Mouse (Mus musculus): ENCODE measurements around the gene Gpx2. TPM values are rescaled to one million over a fixed set of nuclear protein-coding genes. Genes with fewer than 3 reads are reported as not detected.
A peak's percentile ranks its signal among the peaks of the same experiment; 100 is the strongest.

Gpx2 gene
- polyA plus RNA-seq, 1 experiment from 2014 or later, result 0.72 TPM

DNA sequence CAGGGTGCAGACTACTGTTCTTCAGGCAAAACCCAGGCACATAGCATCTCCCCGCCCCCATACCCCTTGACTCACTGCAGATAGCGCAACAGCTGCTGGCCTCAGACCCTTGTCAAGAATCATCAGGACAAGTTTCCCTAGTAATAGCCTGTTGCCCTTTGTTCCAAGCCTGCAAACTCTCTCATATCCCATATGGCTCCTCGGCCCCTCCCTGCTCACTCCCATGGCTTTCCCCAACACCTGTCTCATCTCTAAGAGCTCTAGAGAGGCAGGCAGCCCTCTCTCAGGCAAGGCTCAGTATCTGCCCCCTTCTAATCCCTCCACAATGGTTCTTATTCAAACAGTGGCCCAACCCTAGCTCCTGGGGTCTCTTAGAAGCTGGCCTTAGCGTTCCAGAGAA, 25.3 kb upstream of the Gpx2 start:
- Histone ChIP-seq H3K36me3 (no peaks in the 10 kb centered on the region), H3K4me3 (no peak overlapping the region), H3K4me2 (0 out of 2 replicates have a peak overlapping the region, but pooled peaks have one; percentile 98), H3K27ac (replicated peaks) (no peak overlapping the region), H3K27me3 (replicated peaks) (peaks cover 72% of the 10 kb centered on the region), H3K9ac (no peak overlapping the region), H3K9me3 (no peaks in the 10 kb centered on the region), H3K4me1 (peaks cover 22% of the 10 kb centered on the region)
- ATAC-seq (ENCODE audit: extremely low read depth, insufficient number of reproducible peaks, low FRiP score, low TSS enrichment), result no peak
- WGBS, result 49% methylated on average over 4 of the region's 4 CpGs

DNA sequence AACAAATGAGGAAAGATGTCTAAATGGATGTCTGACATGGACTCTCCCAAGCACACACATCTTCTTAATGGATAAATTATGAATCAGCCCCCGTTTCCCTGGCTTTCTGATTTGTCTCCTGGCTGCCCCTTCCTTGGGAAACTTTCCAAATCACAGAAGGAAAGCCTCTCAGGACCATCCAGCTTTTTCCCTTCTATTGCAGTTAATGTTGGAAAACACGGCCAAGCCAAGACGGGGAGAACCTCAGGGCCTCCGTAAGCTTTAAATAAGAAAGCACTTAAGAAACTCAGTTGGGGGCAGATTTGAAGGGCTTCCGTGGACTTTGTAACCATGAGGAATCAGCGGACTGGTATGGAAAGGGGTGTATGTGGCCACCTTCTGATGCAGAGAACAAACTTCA, 24.5 kb upstream of the Gpx2 start:
- Histone ChIP-seq H3K4me2 (no peak overlapping the region), H3K27me3 (replicated peaks) (peaks cover 65% of the 10 kb centered on the region), H3K27ac (replicated peaks) (no peak overlapping the region), H3K9me3 (no peaks in the 10 kb centered on the region), H3K9ac (no peak overlapping the region), H3K4me3 (no peak overlapping the region), H3K4me1 (peaks cover 22% of the 10 kb centered on the region), H3K36me3 (no peaks in the 10 kb centered on the region)
- 74% methylated on average over 6 of the region's 6 CpGs for WGBS
- ATAC-seq (ENCODE audit: extremely low read depth, insufficient number of reproducible peaks, low FRiP score, low TSS enrichment), result no peak

DNA sequence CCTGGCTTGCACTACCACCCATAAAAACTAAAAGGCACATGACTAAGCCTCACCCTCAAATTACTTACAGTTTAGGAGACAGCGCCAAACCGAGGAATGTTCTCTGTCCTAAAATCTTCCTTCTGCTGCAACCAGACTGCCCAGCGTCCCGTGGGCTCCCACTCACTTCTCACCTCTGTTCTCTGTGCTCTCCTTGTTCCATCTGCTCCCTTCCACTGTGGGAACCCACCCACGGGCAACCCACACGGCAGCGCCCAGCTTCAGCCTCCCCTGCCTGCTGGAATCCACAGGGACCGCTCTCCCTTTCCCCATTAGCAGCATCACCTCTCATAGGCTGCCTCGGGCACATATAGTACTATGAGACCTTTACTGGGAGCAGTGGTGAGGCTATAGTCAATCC, 23.6 kb upstream of the Gpx2 start:
- Histone ChIP-seq H3K4me2 (no peak overlapping the region), H3K36me3 (no peaks in the 10 kb centered on the region), H3K4me1 (peaks cover 18% of the 10 kb centered on the region), H3K9me3 (no peaks in the 10 kb centered on the region), H3K27ac (replicated peaks) (no peak overlapping the region), H3K4me3 (no peak overlapping the region), H3K27me3 (replicated peaks) (peaks cover 56% of the 10 kb centered on the region), H3K9ac (no peak overlapping the region)
- ATAC-seq (ENCODE audit: extremely low read depth, insufficient number of reproducible peaks, low FRiP score, low TSS enrichment), result no peak
- WGBS, result 81% methylated on average over 9 of the region's 9 CpGs

DNA sequence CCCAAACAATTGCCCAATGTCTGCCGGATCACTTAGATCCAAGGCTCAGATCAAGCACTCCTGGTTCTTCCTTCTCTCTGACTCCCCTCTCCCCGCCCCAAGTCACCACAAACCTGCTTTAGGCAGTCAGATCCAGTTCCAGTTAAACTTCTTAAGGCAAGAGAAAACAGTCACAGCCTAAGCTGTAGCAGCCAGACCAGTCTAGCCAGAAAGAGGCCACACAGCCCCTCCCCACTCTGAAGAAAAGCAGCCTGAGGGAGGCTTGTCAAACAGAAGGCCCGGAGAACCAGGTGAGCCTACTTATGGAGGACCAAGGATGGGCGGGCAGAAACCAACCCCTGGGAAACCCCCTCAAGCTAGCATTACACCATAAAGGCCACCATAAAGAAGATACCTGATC, 22.8 kb upstream of the Gpx2 start:
- no peak for ATAC-seq (ENCODE audit: extremely low read depth, insufficient number of reproducible peaks, low FRiP score, low TSS enrichment)
- no peak overlapping the region for H3K27ac ChIP-seq (replicated peaks)

DNA sequence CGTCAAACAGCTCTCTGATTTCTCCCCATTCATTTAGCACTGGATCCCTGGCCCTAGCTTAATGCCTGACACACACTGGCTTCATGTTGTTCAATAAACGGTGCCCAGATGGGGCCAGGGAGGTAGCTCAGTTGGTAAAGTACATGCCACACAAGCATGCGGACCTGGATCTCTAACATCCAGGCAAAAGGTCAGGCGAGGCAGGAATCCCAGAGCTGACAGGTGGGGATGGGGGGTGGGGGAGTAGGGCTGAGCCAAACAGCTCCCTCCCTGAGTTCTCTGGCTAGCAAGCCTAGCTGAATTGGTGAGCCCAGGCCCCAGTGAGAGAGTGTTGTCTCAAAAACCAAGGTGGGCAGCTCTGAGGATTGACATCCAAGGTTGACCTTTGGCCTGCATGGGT, 21.8 kb upstream of the Gpx2 start:
- Histone ChIP-seq H3K36me3 (no peaks in the 10 kb centered on the region), H3K9ac (no peak overlapping the region), H3K4me3 (no peak overlapping the region), H3K27me3 (replicated peaks) (peaks cover 41% of the 10 kb centered on the region), H3K27ac (replicated peaks) (no peak overlapping the region), H3K4me1 (peaks cover 18% of the 10 kb centered on the region), H3K4me2 (no peak overlapping the region), H3K9me3 (no peaks in the 10 kb centered on the region)
- WGBS, result 56% methylated on average over 4 of the region's 4 CpGs
- no peak for ATAC-seq (ENCODE audit: extremely low read depth, insufficient number of reproducible peaks, low FRiP score, low TSS enrichment)

More for the DNA sequence above, 22.8 kb upstream of the Gpx2 start:
- no peaks in the 10 kb centered on the region for H3K9me3 ChIP-seq
- peaks cover 48% of the 10 kb centered on the region for H3K27me3 ChIP-seq (replicated peaks)
- H3K4me3 ChIP-seq, result no peak overlapping the region
- peaks cover 18% of the 10 kb centered on the region for H3K4me1 ChIP-seq
- no peaks in the 10 kb centered on the region for H3K36me3 ChIP-seq
- no peak overlapping the region for H3K4me2 ChIP-seq
- no peak overlapping the region for H3K9ac ChIP-seq
- WGBS, result 63% methylated on average over 4 of the region's 4 CpGs

DNA sequence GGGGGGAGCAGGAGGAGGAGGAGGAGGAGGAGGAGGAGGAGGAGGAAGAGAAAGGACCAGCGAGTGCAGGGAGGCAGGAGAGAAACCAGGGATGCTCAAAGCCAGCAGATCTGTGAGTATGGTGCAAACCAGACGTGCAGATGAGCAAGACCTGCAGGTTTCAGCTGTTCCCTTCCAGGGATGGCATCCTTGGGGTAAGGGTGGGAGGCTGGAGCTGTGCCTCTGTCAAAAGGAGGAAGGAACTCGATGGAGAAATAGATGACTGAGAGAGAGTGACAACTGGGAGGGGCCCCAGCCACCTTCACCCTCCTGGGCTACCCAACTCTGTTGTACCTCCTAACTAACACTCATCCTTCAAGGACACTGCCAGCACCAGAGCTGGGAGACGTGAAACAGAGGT, 21.4 kb upstream of the Gpx2 start:
- no peak overlapping the region for H3K4me2 ChIP-seq
- no peak for ATAC-seq (ENCODE audit: extremely low read depth, insufficient number of reproducible peaks, low FRiP score, low TSS enrichment)
- H3K4me1 ChIP-seq, result peaks cover 15% of the 10 kb centered on the region
- WGBS, result 48% methylated on average over 4 of the region's 4 CpGs
- no peak overlapping the region for H3K9ac ChIP-seq
- no peaks in the 10 kb centered on the region for H3K9me3 ChIP-seq
- H3K27ac ChIP-seq (replicated peaks), result no peak overlapping the region
- no peak overlapping the region for H3K4me3 ChIP-seq
- H3K36me3 ChIP-seq, result no peaks in the 10 kb centered on the region
- H3K27me3 ChIP-seq (replicated peaks), result peaks cover 37% of the 10 kb centered on the region

DNA sequence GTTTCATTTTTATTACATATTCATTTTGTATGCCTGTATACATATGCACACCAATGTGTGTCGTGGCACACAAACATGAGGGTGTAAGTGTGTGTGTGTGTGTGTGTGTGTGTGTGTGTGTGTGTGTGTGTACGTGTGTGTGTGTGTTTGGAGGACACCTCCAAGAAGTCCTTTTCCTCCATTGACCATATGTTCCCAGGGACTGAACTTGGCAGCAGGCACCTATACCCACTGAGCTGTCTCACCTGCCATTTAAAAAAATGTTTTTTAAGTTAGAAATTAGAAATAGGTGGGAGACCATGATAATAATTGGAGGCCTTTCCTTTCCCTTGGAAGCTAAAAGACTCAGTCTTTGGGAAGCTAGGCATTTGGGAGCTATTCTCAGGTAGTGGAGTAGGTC, 18.8 kb upstream of the Gpx2 start:
- WGBS, result 70% methylated on average over 2 of the region's 2 CpGs
- no peak overlapping the region for H3K27ac ChIP-seq (replicated peaks)
- no peak overlapping the region for H3K4me3 ChIP-seq

DNA sequence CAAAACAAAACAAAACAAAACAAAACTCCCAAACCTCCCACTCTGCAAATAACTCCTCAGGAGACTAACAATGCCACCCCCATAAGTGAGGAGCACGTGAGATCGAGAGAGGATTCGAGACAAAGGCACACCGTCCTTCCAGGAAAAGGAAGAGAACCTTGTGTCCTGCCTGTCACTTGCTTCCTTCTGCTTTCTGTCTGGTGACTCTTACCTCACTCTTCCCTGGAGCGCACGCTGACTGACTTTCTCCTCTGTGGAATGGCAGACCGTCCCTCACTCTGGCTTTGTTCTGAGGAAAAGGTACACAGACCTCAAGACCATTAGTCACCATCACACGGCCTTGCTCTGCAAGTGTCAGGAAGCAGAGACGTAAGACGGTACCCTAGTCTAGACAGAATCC, 18.2 kb upstream of the Gpx2 start:
- no peaks in the 10 kb centered on the region for H3K9me3 ChIP-seq
- WGBS, result 47% methylated on average over 10 of the region's 10 CpGs
- no peak for ATAC-seq (ENCODE audit: extremely low read depth, insufficient number of reproducible peaks, low FRiP score, low TSS enrichment)
- no peak overlapping the region for H3K4me2 ChIP-seq
- H3K4me1 ChIP-seq, result peaks cover 8% of the 10 kb centered on the region
- no peak overlapping the region for H3K4me3 ChIP-seq
- H3K27me3 ChIP-seq (replicated peaks), result peaks cover 7% of the 10 kb centered on the region; the same call in 1 of the 2 replicates
- no peaks in the 10 kb centered on the region for H3K36me3 ChIP-seq
- no peak overlapping the region for H3K9ac ChIP-seq
- no peak overlapping the region for H3K27ac ChIP-seq (replicated peaks)

More for the DNA sequence above, 18.8 kb upstream of the Gpx2 start:
- H3K36me3 ChIP-seq, result no peaks in the 10 kb centered on the region
- peaks cover 8% of the 10 kb centered on the region for H3K4me1 ChIP-seq
- H3K27me3 ChIP-seq (replicated peaks), result peaks cover 12% of the 10 kb centered on the region
- no peak for ATAC-seq (ENCODE audit: extremely low read depth, insufficient number of reproducible peaks, low FRiP score, low TSS enrichment)
- no peaks in the 10 kb centered on the region for H3K9me3 ChIP-seq
- no peak overlapping the region for H3K9ac ChIP-seq
- no peak overlapping the region for H3K4me2 ChIP-seq

DNA sequence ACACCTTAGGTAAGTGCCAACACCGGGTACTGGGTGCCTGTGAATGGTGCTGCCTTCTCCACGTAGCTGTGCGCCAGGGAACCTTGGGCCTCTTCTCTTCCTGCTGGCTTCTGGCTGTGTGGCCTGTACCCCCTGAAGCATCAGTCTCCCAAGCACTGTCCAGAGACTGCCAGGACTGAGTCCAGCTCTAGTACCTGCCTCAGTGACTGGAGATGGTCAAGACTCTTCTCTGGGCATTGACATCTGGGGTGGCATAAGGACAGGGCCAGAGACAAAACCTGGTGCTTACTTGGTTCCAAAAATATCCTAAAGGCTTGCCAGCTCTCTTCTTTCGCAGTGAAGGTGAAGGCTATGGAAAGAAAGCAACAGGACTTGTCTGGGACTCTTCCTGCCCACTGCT, 15.7 kb upstream of the Gpx2 start:
- WGBS, result 79% methylated on average over 4 of the region's 4 CpGs
- no peak overlapping the region for H3K27ac ChIP-seq (replicated peaks)
- ATAC-seq (ENCODE audit: extremely low read depth, insufficient number of reproducible peaks, low FRiP score, low TSS enrichment), result no peak
- no peak overlapping the region for H3K9ac ChIP-seq
- peaks cover 4% of the 10 kb centered on the region; the same call in 1 of the 2 replicates for H3K27me3 ChIP-seq (replicated peaks)
- no peaks in the 10 kb centered on the region for H3K36me3 ChIP-seq
- no peaks in the 10 kb centered on the region for H3K9me3 ChIP-seq
- no peak overlapping the region for H3K4me2 ChIP-seq
- no peak overlapping the region for H3K4me3 ChIP-seq
- no peaks in the 10 kb centered on the region for H3K4me1 ChIP-seq

DNA sequence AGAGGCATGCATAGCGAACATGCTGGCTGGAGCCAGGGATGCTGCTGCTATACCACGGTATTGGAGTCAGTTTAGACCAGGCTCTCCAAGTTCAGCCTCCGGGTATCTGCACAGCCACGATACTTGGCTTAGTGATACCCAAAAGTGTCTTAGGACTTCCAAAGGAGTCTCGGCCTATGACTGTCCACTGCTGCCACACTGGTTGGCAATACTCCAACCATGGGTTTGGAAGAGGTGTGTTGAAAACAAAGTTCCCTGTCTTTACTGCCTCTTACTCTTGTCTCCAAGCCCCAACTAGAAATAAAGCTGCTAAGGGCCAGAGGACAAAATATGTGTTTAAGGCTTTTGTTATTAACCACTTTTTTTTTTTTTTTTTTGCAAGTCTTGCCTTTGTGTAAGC, 15.1 kb upstream of the Gpx2 start:
- no peak overlapping the region for H3K9ac ChIP-seq
- 82% methylated on average over 5 of the region's 5 CpGs for WGBS
- ATAC-seq (ENCODE audit: extremely low read depth, insufficient number of reproducible peaks, low FRiP score, low TSS enrichment), result no peak
- H3K4me2 ChIP-seq, result no peak overlapping the region
- H3K4me1 ChIP-seq, result no peaks in the 10 kb centered on the region
- H3K4me3 ChIP-seq, result no peak overlapping the region
- peaks cover 5% of the 10 kb centered on the region; the same call in 1 of the 2 replicates for H3K27me3 ChIP-seq (replicated peaks)
- no peak overlapping the region for H3K27ac ChIP-seq (replicated peaks)
- H3K36me3 ChIP-seq, result no peaks in the 10 kb centered on the region
- no peaks in the 10 kb centered on the region for H3K9me3 ChIP-seq

DNA sequence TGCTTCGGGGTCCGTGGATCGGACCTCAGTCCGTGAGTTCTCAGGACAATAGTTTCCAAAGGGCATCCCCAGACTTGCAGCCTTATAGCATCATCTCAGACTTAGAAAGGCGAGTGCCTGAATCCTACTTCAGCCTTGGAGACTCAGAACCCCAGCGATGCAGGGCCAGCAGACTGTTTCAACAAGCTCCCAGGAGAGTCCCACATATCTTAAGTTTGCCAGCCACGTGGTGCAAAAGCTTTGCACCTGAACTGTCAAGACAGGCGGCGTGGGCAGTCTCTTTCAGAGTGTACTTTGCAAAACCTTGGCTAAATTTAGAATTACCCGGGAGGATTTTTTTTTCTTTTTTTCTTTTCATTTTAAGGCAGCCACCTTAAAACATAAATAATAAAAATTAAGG, 12.4 kb upstream of the Gpx2 start:
- no peak for ATAC-seq (ENCODE audit: extremely low read depth, insufficient number of reproducible peaks, low FRiP score, low TSS enrichment)
- no peak overlapping the region for H3K9ac ChIP-seq
- H3K9me3 ChIP-seq, result no peaks in the 10 kb centered on the region
- no peak overlapping the region for H3K4me2 ChIP-seq
- no peaks in the 10 kb centered on the region for H3K36me3 ChIP-seq
- peaks cover 10% of the 10 kb centered on the region; the same call in 1 of the 2 replicates for H3K4me1 ChIP-seq
- peaks cover 10% of the 10 kb centered on the region for H3K27me3 ChIP-seq (replicated peaks)
- no peak overlapping the region for H3K27ac ChIP-seq (replicated peaks)
- 60% methylated on average over 10 of the region's 10 CpGs for WGBS
- H3K4me3 ChIP-seq, result no peak overlapping the region

DNA sequence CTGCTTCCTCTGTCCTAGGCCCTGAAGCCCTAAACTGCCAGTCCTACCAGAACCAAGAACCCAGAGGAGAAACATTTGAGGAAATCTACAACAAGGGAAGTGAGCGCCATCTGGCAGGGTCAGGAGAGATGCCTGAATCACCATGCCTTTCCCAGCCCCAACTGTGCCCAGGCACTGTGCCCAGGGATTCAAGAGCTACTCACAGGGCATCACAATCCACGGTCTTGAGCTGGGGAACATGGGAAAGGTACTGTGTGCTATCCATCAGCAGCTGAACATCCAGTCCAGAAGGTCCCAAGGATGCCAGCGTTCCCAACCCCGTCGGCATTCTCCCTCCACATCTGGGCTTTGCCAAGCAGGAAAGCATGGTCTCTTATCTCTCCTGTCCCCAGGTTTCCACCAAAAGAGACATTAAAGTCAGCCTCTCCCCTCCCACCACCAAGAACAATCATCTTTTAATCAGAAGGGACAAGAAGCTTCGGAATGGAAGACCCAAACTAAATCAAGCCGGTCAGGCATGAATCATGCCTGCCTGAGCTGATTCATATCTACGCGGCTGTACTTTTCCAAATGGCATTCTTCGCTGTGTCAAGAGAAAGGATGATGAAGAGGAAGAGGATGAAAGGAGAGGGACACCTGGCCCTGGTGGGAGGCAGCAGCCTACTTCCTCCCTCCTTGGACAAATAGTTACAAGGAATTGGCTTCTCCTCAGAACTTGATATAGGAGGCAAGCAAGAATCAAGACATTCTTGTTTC, 9.9 kb upstream of the Gpx2 start:
- H3K9ac ChIP-seq, result no peak overlapping the region
- no peak overlapping the region for H3K27ac ChIP-seq (replicated peaks)
- peaks cover 13% of the 10 kb centered on the region for H3K27me3 ChIP-seq (replicated peaks)
- H3K4me2 ChIP-seq, result no peak overlapping the region
- ATAC-seq (ENCODE audit: extremely low read depth, insufficient number of reproducible peaks, low FRiP score, low TSS enrichment), result no peak
- no peak overlapping the region for H3K4me3 ChIP-seq
- no peaks in the 10 kb centered on the region for H3K36me3 ChIP-seq
- no peaks in the 10 kb centered on the region for H3K9me3 ChIP-seq
- H3K4me1 ChIP-seq, result peaks cover 10% of the 10 kb centered on the region; the same call in 1 of the 2 replicates
- 74% methylated on average over 10 of the region's 10 CpGs for WGBS

Measured in heart, embryonic 13.5 days (tissue).